Mouse (Mus musculus): ENCODE data around the gene Fam169b. TPM values are rescaled to one million over a fixed set of nuclear protein-coding genes. Genes with fewer than 3 reads are reported as not detected.

Fam169b gene
- polyA plus RNA-seq, 1 experiment from 2014 or later, result 1.2 TPM

DNA sequence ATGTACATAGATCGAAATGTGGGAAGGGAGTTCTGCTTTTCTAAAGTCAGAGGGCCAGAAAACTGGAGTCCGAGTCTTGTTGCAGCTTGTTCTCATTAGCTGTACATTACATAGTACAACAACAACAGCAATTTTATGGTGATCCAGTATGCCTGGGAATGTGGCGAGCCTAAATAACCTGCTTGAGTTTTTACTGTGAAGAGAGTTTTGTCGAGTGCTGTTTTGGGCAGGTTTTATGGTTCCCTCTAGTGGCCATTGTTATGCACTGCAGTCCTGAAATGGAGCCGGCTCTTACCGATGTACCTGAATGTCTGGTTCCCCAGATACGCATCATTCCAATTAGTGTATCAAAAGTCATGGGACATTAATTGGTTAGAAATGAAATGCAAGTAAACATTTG lies 83.8 kb downstream of the Fam169b start:
- H3K27me3 ChIP-seq (ENCODE audit: low read depth, poor library complexity, severe bottlenecking), result peaks cover 17% of the 10 kb centered on the region
- H3K4me3 ChIP-seq, result no peak overlapping the region
- no peaks in the 10 kb centered on the region for H3K9me3 ChIP-seq (replicated peaks)
- H3K4me1 ChIP-seq, result peaks cover 39% of the 10 kb centered on the region
- WGBS, result 22% methylated on average over 7 of the region's 7 CpGs
- no peak overlapping the region for H3K27ac ChIP-seq
- no peaks in the 10 kb centered on the region for H3K36me3 ChIP-seq
- peak; percentile 73 for DNase-seq (ENCODE audit: low spot score)

DNA sequence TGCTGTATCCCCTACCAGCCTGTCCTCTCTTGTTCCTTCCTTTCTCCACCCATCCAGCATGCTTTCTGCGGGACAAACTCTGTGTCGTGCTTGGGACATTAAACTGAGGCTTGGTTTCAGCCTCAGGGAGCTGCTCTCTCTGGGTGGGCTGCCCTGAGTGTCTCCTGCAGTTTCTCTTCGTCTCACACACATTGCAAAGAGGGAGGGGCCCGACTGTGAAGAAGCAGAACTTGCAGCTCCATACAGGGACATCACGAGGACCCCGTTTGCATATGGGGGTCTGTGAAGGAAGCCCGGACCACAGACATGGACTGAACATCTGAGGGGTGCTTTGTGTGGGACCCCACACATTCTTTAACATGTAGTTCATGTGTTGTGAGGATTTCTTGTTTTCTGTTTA lies 89.0 kb downstream of the Fam169b start:
- WGBS, result 72% methylated on average over 7 of the region's 7 CpGs
- no peak for DNase-seq (ENCODE audit: low spot score)
- H3K36me3 ChIP-seq, result no peaks in the 10 kb centered on the region
- H3K9me3 ChIP-seq (replicated peaks), result no peaks in the 10 kb centered on the region
- peaks cover 17% of the 10 kb centered on the region for H3K27me3 ChIP-seq (ENCODE audit: low read depth, poor library complexity, severe bottlenecking)
- H3K27ac ChIP-seq, result no peak overlapping the region
- no peak overlapping the region for H3K4me3 ChIP-seq
- H3K4me1 ChIP-seq, result 0 out of 2 replicates have a peak, but pooled peaks cover 3% of the 10 kb centered on the region

DNA sequence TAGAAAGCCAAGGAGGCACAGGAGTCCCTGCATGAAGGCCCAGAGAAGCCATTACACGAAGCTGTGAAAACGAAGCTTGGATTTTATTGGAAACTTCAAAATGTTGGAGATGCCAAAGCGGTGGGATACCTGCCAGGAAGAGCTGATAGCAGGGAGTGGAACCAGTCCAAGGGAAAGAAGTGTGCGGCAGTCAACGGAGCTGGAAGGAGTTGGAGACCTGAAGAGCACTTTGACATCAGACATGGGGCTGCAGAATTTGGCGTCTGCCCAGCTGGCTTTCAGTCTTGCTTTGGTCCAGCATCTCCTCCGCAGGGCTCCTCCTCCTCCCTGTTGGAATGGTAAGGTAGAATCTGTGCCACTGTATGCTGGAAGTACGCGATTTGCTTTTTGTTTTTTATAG lies 92.1 kb downstream of the Fam169b start:
- H3K27ac ChIP-seq, result no peak overlapping the region
- DNase-seq (ENCODE audit: low spot score), result no peak
- no peak overlapping the region for H3K4me3 ChIP-seq
- 89% methylated on average over 9 of the region's 9 CpGs for WGBS
- no peaks in the 10 kb centered on the region for H3K36me3 ChIP-seq
- H3K9me3 ChIP-seq (replicated peaks), result no peaks in the 10 kb centered on the region
- peaks cover 23% of the 10 kb centered on the region for H3K4me1 ChIP-seq
- H3K27me3 ChIP-seq (ENCODE audit: low read depth, poor library complexity, severe bottlenecking), result peaks cover 10% of the 10 kb centered on the region

DNA sequence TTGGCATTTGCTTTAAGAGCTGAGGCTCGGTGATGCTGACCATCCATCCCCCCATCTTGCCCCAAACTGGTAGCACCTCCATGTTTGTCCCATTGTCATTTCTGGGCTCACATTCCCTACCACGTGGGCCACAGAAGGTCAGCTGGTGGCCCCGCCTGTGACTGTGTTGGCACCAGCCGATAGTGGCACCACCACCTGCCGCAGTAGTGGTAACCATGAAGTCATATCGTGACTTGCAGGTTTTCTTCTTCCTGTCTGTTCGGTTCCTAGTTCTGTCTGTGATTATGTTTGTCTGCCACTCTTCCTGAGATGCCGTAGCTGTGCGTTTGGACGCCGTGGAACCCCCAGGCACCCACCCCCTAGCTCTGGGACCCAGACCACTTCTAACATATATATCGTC lies 95.3 kb downstream of the Fam169b start:
- Histone ChIP-seq H3K27me3 (ENCODE audit: low read depth, poor library complexity, severe bottlenecking) (peaks cover 38% of the 10 kb centered on the region), H3K9me3 (replicated peaks) (no peaks in the 10 kb centered on the region), H3K27ac (no peak overlapping the region), H3K4me1 (peaks cover 23% of the 10 kb centered on the region), H3K36me3 (no peaks in the 10 kb centered on the region), H3K4me3 (no peak overlapping the region)
- WGBS, result 88% methylated on average over 12 of the region's 12 CpGs
- DNase-seq (ENCODE audit: low spot score), result no peak

DNA sequence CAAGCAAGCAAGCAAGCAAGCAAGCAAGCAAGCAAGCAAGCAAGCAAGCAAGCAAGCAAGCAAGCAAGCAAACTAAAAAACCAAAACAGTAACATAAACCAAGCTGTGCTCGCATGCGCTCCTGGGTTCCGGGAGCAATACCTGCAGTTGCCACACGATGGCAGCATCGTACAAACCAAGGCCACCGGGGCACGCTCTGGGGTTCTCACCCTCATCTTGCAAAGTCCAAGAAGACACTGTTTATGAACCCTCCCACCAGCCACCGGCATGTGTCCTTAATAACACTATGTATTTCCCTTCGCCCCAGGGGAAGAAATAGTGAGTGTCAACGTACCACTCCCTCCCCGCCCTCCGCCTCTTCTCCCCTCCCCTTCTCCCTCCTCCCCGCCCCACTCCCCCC lies 96.1 kb downstream of the Fam169b start:
- peak overlapping the region; percentile 46 for H3K4me3 ChIP-seq
- H3K36me3 ChIP-seq, result no peaks in the 10 kb centered on the region
- no peaks in the 10 kb centered on the region for H3K9me3 ChIP-seq (replicated peaks)
- 2% methylated on average over 12 of the region's 13 CpGs for WGBS
- peak; percentile 93 for DNase-seq (ENCODE audit: low spot score)
- peaks cover 38% of the 10 kb centered on the region for H3K27me3 ChIP-seq (ENCODE audit: low read depth, poor library complexity, severe bottlenecking)
- peaks cover 27% of the 10 kb centered on the region for H3K4me1 ChIP-seq
- no peak overlapping the region; the same call in 1 of the 2 replicates for H3K27ac ChIP-seq

DNA sequence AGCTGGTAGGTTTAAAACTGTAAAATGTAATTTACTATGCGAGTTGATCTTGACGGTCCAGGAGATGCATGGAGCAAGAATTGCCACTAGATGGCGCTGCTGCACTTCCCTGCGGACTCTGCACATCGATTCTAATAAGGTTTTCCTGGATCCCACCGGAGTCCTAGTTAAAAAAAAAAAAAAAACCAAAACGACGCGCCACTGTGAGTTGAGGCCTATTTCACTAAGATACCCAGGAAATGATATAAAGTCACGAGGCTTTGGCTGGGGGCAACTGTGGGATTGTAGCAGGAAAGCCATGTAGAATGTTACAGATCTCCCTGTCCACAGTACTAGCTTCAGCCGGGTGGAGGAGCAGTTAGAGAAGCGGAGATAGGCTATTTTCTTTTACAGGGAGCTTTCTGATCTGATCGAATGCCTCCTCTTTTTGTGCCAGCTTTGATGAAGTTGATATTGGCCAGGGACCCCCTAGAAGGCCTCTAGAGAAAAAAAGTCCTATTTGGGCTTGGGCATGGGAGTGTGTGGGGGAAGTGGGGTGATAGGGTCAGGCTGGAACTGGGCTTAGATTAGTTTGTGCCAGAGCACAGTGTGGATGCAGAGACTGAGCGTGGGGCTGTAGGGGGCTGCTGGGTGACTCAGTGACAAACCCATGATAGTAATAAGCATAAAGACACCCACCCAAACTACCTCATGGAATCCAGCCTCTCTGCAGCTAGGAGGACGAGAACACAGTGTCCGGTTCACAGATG lies 100.6 kb downstream of the Fam169b start:
- Histone ChIP-seq H3K4me3 (no peak overlapping the region), H3K36me3 (no peaks in the 10 kb centered on the region), H3K4me1 (peaks cover 42% of the 10 kb centered on the region), H3K27ac (peak overlapping the region; percentile 27; the same call in 1 of the 2 replicates), H3K27me3 (ENCODE audit: low read depth, poor library complexity, severe bottlenecking) (peaks cover 59% of the 10 kb centered on the region), H3K9me3 (replicated peaks) (no peaks in the 10 kb centered on the region)
- DNase-seq (ENCODE audit: low spot score), result peak; percentile 91
- WGBS, result 17% methylated on average over 16 of the region's 16 CpGs

DNA sequence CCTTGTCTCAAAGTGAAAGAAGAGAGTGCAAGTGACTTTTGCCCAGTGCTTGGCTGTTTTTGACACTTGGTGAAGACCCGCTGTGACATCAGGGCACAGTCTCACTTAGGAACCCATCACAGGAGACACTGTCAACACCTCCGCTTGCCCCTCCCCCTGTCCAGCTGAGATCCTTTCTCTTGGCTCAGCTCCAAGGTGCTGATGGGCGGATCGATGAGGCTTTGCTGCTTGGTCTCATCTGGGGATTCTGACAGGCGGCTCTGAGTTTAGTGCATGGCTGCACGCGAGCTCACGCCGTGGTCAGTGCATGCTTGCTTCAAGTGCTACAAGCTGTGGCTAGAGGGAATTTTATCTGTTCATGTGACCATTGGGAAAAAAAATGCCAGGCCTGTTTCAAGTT lies 108.5 kb downstream of the Fam169b start:
- Histone ChIP-seq H3K27ac (no peak overlapping the region; the same call in 1 of the 2 replicates), H3K9me3 (replicated peaks) (no peaks in the 10 kb centered on the region), H3K4me1 (peaks cover 27% of the 10 kb centered on the region), H3K36me3 (no peaks in the 10 kb centered on the region), H3K4me3 (no peak overlapping the region), H3K27me3 (ENCODE audit: low read depth, poor library complexity, severe bottlenecking) (peaks cover 21% of the 10 kb centered on the region)
- WGBS, result 36% methylated on average over 9 of the region's 9 CpGs
- DNase-seq (ENCODE audit: low spot score), result no peak

DNA sequence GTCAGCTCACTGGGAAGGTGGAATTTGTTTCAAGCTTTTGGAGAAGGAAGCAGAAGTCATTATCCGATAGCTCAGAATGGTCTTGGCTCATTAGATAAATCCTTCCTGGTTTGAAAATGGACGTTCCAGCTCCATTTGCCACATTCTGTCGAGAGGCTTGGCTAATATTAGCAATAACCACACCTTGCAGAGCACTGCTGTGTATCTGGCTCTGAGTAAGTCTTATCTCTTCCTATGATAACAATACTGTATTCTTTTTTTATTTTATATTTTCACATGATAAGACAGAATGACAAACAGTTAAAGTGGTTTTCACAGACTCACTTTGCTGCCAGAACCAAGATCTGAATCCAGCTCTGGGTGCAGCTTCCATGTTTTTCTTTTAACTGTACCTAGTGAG lies 113.1 kb downstream of the Fam169b start:
- H3K27me3 ChIP-seq (ENCODE audit: low read depth, poor library complexity, severe bottlenecking), result peaks cover 5% of the 10 kb centered on the region
- no peak overlapping the region for H3K27ac ChIP-seq
- DNase-seq (ENCODE audit: low spot score), result no peak
- 87% methylated on average over 3 of the region's 3 CpGs for WGBS
- H3K36me3 ChIP-seq, result no peaks in the 10 kb centered on the region
- no peak overlapping the region for H3K4me3 ChIP-seq
- H3K4me1 ChIP-seq, result peaks cover 9% of the 10 kb centered on the region
- H3K9me3 ChIP-seq (replicated peaks), result no peaks in the 10 kb centered on the region

DNA sequence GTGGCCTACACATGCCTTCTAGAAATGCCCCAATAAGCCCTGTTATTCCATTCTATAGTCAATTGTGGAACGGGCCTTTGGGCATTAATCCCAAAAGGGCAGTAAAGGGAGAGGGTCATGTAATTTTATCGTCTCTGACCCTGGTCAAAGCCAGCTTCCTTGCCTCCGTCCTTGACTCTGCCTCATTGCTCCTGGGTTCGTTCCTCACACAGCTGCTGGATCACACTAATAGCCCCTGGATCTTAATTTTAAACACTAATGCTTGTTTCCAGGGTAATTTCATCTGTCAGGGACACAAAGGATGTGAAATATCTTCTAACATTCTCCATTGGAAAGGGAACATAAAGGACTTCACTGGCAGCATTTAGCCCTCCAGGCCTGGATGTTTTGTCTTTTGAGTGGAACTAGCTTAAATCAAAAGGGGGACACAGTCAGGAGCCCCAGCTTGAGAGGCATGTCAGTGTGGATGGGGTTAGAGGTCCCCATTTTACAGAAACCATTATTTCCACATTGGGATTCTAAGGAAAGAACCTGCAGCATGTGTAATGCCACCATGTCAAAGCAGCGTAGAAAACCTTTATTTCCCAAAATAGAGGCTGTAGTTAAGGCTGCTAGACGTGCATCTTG lies 122.2 kb downstream of the Fam169b start:
- H3K27me3 ChIP-seq (ENCODE audit: low read depth, poor library complexity, severe bottlenecking), result no peaks in the 10 kb centered on the region
- WGBS, result 68% methylated on average over 6 of the region's 6 CpGs

DNA sequence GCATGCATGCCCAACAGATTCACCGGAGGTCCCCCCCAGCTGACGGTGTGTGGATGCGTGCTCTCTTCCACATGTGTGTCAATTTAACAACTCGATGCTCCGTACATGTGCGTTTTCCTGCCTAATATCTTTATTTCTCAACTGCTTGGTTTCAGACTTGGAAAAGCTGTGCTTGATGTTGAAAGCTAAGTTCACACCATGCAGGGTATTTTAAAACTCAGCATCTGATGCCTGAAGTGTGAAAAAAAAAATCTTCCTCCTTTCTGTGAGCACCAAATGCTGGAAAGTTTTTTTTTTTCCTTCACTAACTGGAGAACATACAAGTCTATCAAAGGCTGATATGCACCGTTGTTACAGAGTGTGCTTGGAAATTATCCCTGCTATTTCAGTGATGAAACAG lies 126.9 kb downstream of the Fam169b start:
- Histone ChIP-seq H3K27ac (no peak overlapping the region), H3K27me3 (ENCODE audit: low read depth, poor library complexity, severe bottlenecking) (peaks cover 3% of the 10 kb centered on the region), H3K4me3 (no peak overlapping the region), H3K9me3 (replicated peaks) (no peaks in the 10 kb centered on the region), H3K36me3 (no peaks in the 10 kb centered on the region), H3K4me1 (peaks cover 15% of the 10 kb centered on the region; the same call in 1 of the 2 replicates)
- no peak for DNase-seq (ENCODE audit: low spot score)
- 91% methylated on average over 7 of the region's 7 CpGs for WGBS

More for the DNA sequence above, 122.2 kb downstream of the Fam169b start:
- no peaks in the 10 kb centered on the region for H3K36me3 ChIP-seq
- no peak overlapping the region for H3K4me3 ChIP-seq
- 0 out of 2 replicates have a peak, but pooled peaks cover 5% of the 10 kb centered on the region for H3K4me1 ChIP-seq
- no peak for DNase-seq (ENCODE audit: low spot score)
- no peaks in the 10 kb centered on the region for H3K9me3 ChIP-seq (replicated peaks)
- H3K27ac ChIP-seq, result no peak overlapping the region

DNA sequence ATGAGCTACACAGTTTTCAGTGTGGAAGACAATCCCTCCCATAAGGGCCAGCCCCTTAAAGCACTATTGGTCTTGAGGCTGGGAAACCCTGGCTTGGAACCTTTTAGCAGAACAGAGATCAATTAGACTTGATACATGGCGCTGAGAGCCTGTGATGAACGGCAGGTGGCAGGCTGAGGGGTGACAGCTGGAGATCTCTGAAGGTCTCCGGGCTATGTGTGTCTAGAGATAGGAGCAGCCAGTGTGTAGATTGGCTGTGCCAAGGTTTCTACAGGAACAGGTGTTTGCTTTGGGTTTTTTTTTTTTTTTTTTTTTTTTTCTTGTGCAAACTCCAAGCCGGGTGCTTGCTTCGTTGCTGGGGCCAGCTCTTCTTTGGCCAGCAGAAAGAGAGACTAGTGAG lies 135.0 kb downstream of the Fam169b start:
- no peak for DNase-seq (ENCODE audit: low spot score)
- H3K4me3 ChIP-seq, result no peak overlapping the region
- H3K27me3 ChIP-seq (ENCODE audit: low read depth, poor library complexity, severe bottlenecking), result peaks cover 21% of the 10 kb centered on the region
- no peak overlapping the region for H3K27ac ChIP-seq
- H3K4me1 ChIP-seq, result peaks cover 29% of the 10 kb centered on the region
- H3K9me3 ChIP-seq (replicated peaks), result no peaks in the 10 kb centered on the region
- WGBS, result 83% methylated on average over 5 of the region's 5 CpGs
- no peaks in the 10 kb centered on the region for H3K36me3 ChIP-seq

Data from limb, embryonic 10.5 days (tissue).